In genomic region chr6:29812076-29812475, GRCm38 (mm10) we compare ENCODE assay signal across 16 mouse cellular contexts.
"Had no signal": no experiment of that assay in that cellular context is flagged by ENCODE, and none has a peak within 500 bp of the region (broad histone marks: within the 10 kb centered on the region; RNA-seq: fewer than 3 reads in every experiment).

No protein-coding gene starts in this region.

- H3K36me3 ChIP-seq: neural tube, embryonic 13.5 days; neural tube, embryonic 15.5 days; stomach, embryonic 15.5 days had no signal

- H3K4me2 ChIP-seq: neural tube, embryonic 13.5 days; neural tube, embryonic 15.5 days; stomach, embryonic 15.5 days had no signal

- H3K4me1 ChIP-seq: stomach, embryonic 15.5 days had no signal

- H3K27ac ChIP-seq: neural tube, embryonic 13.5 days; neural tube, embryonic 15.5 days; stomach, embryonic 15.5 days; stomach, postnatal 0 days had no signal

- H3K9ac ChIP-seq: neural tube, embryonic 13.5 days; neural tube, embryonic 15.5 days; stomach, embryonic 15.5 days had no signal

- H3K27me3 ChIP-seq: neural tube, embryonic 13.5 days; neural tube, embryonic 15.5 days; stomach, embryonic 15.5 days had no signal

- H3K9me3 ChIP-seq: neural tube, embryonic 13.5 days; neural tube, embryonic 15.5 days; stomach, embryonic 15.5 days had no signal

- H3K4me3 ChIP-seq: neural tube, embryonic 13.5 days; neural tube, embryonic 15.5 days; stomach, embryonic 15.5 days had no signal

- DNase-seq: retina, postnatal 1 day; right cerebral cortex, adult 18-20 months; right cerebral cortex, postnatal 14 days; right cerebral cortex, postnatal 25 days; right cerebral cortex, postnatal 4 days; spleen, adult 18-20 months; thymus, adult 18-20 months; thymus, adult 2 months; thymus, postnatal 14 days; thymus, postnatal 25 days; thymus, postnatal 36 days; thymus, postnatal 4 days had no signal
